Mouse (Mus musculus): ENCODE measurements around the gene Rnf130.

Rnf130 gene

GRCm38 (mm10) chr11:50025721-50026520 is 775 bp downstream of the Rnf130 start:
- no peak for DNase-seq (ENCODE audit: low spot score)

- peak; percentile 42 for DNase-seq (ENCODE audit: low spot score)
These were observed 1.5 kb downstream of the Rnf130 start for GRCm38 (mm10) chr11:50026521-50027090.

- no peak for DNase-seq (ENCODE audit: low spot score)
These were observed 3.3 kb downstream of the Rnf130 start for GRCm38 (mm10) chr11:50028416-50028815.

GRCm38 (mm10) chr11:50034155-50034554 is 9.0 kb downstream of the Rnf130 start:
- no peak for DNase-seq (ENCODE audit: low spot score)

GRCm38 (mm10) chr11:50035726-50036125 is 10.6 kb downstream of the Rnf130 start:
- DNase-seq (ENCODE audit: low spot score), result no peak

GRCm38 (mm10) chr11:50036781-50037460 is 11.8 kb downstream of the Rnf130 start:
- no peak for DNase-seq (ENCODE audit: low spot score)

- no peak for DNase-seq (ENCODE audit: low spot score)
These were observed 13.6 kb downstream of the Rnf130 start for GRCm38 (mm10) chr11:50038757-50039156.

- DNase-seq (ENCODE audit: low spot score), result no peak
These were observed 16.0 kb downstream of the Rnf130 start for GRCm38 (mm10) chr11:50041148-50041547.

GRCm38 (mm10) chr11:50042345-50042997 is 17.3 kb downstream of the Rnf130 start:
- DNase-seq (ENCODE audit: low spot score), result no peak

GRCm38 (mm10) chr11:50044454-50044853 is 19.3 kb downstream of the Rnf130 start:
- no peak for DNase-seq (ENCODE audit: low spot score)

- DNase-seq (ENCODE audit: low spot score), result no peak
These were observed 22.5 kb downstream of the Rnf130 start for GRCm38 (mm10) chr11:50047610-50048009.

- no peak for DNase-seq (ENCODE audit: low spot score)
These were observed 23.0 kb downstream of the Rnf130 start for GRCm38 (mm10) chr11:50048115-50048514.

GRCm38 (mm10) chr11:50050392-50050791 is 25.2 kb downstream of the Rnf130 start:
- no peak for DNase-seq (ENCODE audit: low spot score)

- DNase-seq (ENCODE audit: low spot score), result no peak
These were observed 32.6 kb downstream of the Rnf130 start for GRCm38 (mm10) chr11:50057713-50058112.

GRCm38 (mm10) chr11:50058277-50058676 is 33.1 kb downstream of the Rnf130 start:
- DNase-seq (ENCODE audit: low spot score), result no peak

GRCm38 (mm10) chr11:50059045-50059444 is 33.9 kb downstream of the Rnf130 start:
- DNase-seq (ENCODE audit: low spot score), result no peak

- DNase-seq (ENCODE audit: low spot score), result no peak
These were observed 37.0 kb downstream of the Rnf130 start for GRCm38 (mm10) chr11:50062116-50062515.

- DNase-seq (ENCODE audit: low spot score), result no peak
These were observed 40.9 kb downstream of the Rnf130 start for GRCm38 (mm10) chr11:50066088-50066487.

- DNase-seq (ENCODE audit: low spot score), result no peak
These were observed 48.7 kb downstream of the Rnf130 start for GRCm38 (mm10) chr11:50073830-50074229.

GRCm38 (mm10) chr11:50076756-50077155 is 51.6 kb downstream of the Rnf130 start:
- DNase-seq (ENCODE audit: low spot score), result no peak

GRCm38 (mm10) chr11:50081365-50082190 is 56.4 kb downstream of the Rnf130 start:
- DNase-seq (ENCODE audit: low spot score), result no peak

GRCm38 (mm10) chr11:50086211-50086610 is 61.1 kb downstream of the Rnf130 start:
- DNase-seq (ENCODE audit: low spot score), result no peak

All from lung, postnatal 25 days (tissue).